In genomic region chr7:81372337-81372920, GRCm38 (mm10) we compare ENCODE assay signal across 8 mouse cellular contexts. TPM values are rescaled to one million over a fixed set of nuclear protein-coding genes. Genes with fewer than 3 reads are reported as not detected.
A peak's percentile ranks its signal among the peaks of the same experiment; 100 is the strongest.
DNase-seq lines count a peak whose midpoint lies in the region; ATAC-seq and TF ChIP-seq lines count a peak whose summit lies in the region.

No protein-coding gene starts in this region.

- H3K27ac ChIP-seq in forebrain, embryonic 11.5 days (ENCODE audit: low read depth, low read length), result no peak overlapping the region
- H3K27ac ChIP-seq in heart, embryonic 16.5 days (ENCODE audit: low read length), result no peak overlapping the region
- H3K27ac ChIP-seq in midbrain, embryonic 12.5 days (replicated peaks), result no peak overlapping the region
- no peak overlapping the region for H3K27ac ChIP-seq in stomach, postnatal 0 days (replicated peaks)

- no peaks in the 10 kb centered on the region for H3K4me1 ChIP-seq in forebrain, embryonic 11.5 days (replicated peaks; ENCODE audit: control insufficient read depth, insufficient read depth, low read length)
- peaks cover 2% of the 10 kb centered on the region; the same call in 1 of the 2 replicates for H3K4me1 ChIP-seq in heart, embryonic 16.5 days (ENCODE audit: control insufficient read depth, insufficient read depth, low read length)
- H3K4me1 ChIP-seq in midbrain, embryonic 12.5 days, result peaks cover 8% of the 10 kb centered on the region
- no peaks in the 10 kb centered on the region; the same call in 1 of the 2 replicates for H3K4me1 ChIP-seq in stomach, postnatal 0 days (replicated peaks; ENCODE audit: control insufficient read depth, insufficient read depth)

- no peak overlapping the region for H3K4me3 ChIP-seq in forebrain, embryonic 11.5 days (ENCODE audit: low read depth, low read length)
- peak overlapping the region; percentile 24 for H3K4me3 ChIP-seq in heart, embryonic 16.5 days (ENCODE audit: low read length)
- peak overlapping the region; percentile 25 for H3K4me3 ChIP-seq in midbrain, embryonic 12.5 days
- H3K4me3 ChIP-seq in stomach, postnatal 0 days (ENCODE audit: low read depth, low read length), result no peak overlapping the region

- TF ChIP-seq EP300 in stomach, postnatal 0 days (optimal IDR thresholded peaks at IDR 0.05), result no peak

- no peaks in the 10 kb centered on the region for H3K27me3 ChIP-seq in forebrain, embryonic 11.5 days (ENCODE audit: control insufficient read depth, insufficient read depth, low read length)
- 0 out of 2 replicates have a peak, but pooled peaks cover 2% of the 10 kb centered on the region for H3K27me3 ChIP-seq in heart, embryonic 16.5 days (ENCODE audit: control insufficient read depth, insufficient read depth, low read length)
- H3K27me3 ChIP-seq in midbrain, embryonic 12.5 days, result peaks cover 5% of the 10 kb centered on the region; the same call in 1 of the 2 replicates
- no peaks in the 10 kb centered on the region for H3K27me3 ChIP-seq in stomach, postnatal 0 days (ENCODE audit: control insufficient read depth, insufficient read depth, low read length)

- 8% methylated on average over 13 of the region's 13 CpGs for WGBS in forebrain, embryonic 11.5 days
- WGBS in heart, embryonic 16.5 days, result 5% methylated on average over 13 of the region's 13 CpGs
- 4% methylated on average over 13 of the region's 13 CpGs for WGBS in midbrain, embryonic 12.5 days
- WGBS in stomach, postnatal 0 days, result 5% methylated on average over 13 of the region's 13 CpGs

- H3K9me3 ChIP-seq in forebrain, embryonic 11.5 days (ENCODE audit: control insufficient read depth, low read length), result no peaks in the 10 kb centered on the region
- H3K9me3 ChIP-seq in heart, embryonic 16.5 days (replicated peaks; ENCODE audit: control insufficient read depth, low read length), result no peaks in the 10 kb centered on the region
- no peaks in the 10 kb centered on the region for H3K9me3 ChIP-seq in midbrain, embryonic 12.5 days
- no peaks in the 10 kb centered on the region for H3K9me3 ChIP-seq in stomach, postnatal 0 days (ENCODE audit: control insufficient read depth, low read length)

- TF ChIP-seq CTCF in stomach, postnatal 0 days (IDR thresholded peaks at IDR 0.05; ENCODE audit: low read depth), result no peak

- H3K4me2 ChIP-seq in forebrain, embryonic 11.5 days (ENCODE audit: low read depth, low read length, severe bottlenecking), result peak overlapping the region; percentile 43
- H3K4me2 ChIP-seq in heart, embryonic 16.5 days (ENCODE audit: low read depth, low read length), result peak overlapping the region; percentile 55
- peak overlapping the region; percentile 50 for H3K4me2 ChIP-seq in midbrain, embryonic 12.5 days (replicated peaks)
- 0 out of 2 replicates have a peak overlapping the region, but pooled peaks have one; percentile 5 for H3K4me2 ChIP-seq in stomach, postnatal 0 days (replicated peaks; ENCODE audit: low read depth)

- peak; percentile 14 for DNase-seq in NIH3T3 (ENCODE audit: low read depth)
- DNase-seq in c-Kit-positive CD71-positive TER-119-negative erythroid progenitor cells, embryonic 14.5 days (ENCODE audit: low read depth), result peak; percentile 4
- peak; percentile 67 for DNase-seq in forebrain, embryonic 11.5 days (ENCODE audit: low spot score)
- peak; percentile 78 to 88 for DNase-seq in left cerebral cortex, adult 18-20 months (ENCODE audit: low spot score in 2 of 2)
- DNase-seq in stomach, postnatal 0 days (ENCODE audit: low spot score), result peak; percentile 36
- DNase-seq in thymus, postnatal 10 days (ENCODE audit: low spot score in 2 of 2), result no peak

- peak; percentile 64 for ATAC-seq in forebrain, embryonic 11.5 days (replicated peaks; ENCODE audit: low FRiP score)
- ATAC-seq in heart, embryonic 16.5 days (replicated peaks; ENCODE audit: extremely low read depth, insufficient read depth, low FRiP score), result peak; percentile 41; the same call in 1 of the 2 replicates
- peak; percentile 89 for ATAC-seq in midbrain, embryonic 12.5 days (ENCODE audit: low FRiP score, low read depth)
- peak; percentile 40; the same call in 1 of the 2 replicates for ATAC-seq in stomach, postnatal 0 days (ENCODE audit: low FRiP score, low TSS enrichment)

- H3K36me3 ChIP-seq in forebrain, embryonic 11.5 days (ENCODE audit: control insufficient read depth, insufficient read depth, low read length), result no peaks in the 10 kb centered on the region
- no peaks in the 10 kb centered on the region for H3K36me3 ChIP-seq in heart, embryonic 16.5 days (ENCODE audit: control insufficient read depth, insufficient read depth)
- no peaks in the 10 kb centered on the region for H3K36me3 ChIP-seq in midbrain, embryonic 12.5 days
- no peaks in the 10 kb centered on the region for H3K36me3 ChIP-seq in stomach, postnatal 0 days (ENCODE audit: control insufficient read depth, insufficient read depth, low read length)

- H3K9ac ChIP-seq in forebrain, embryonic 11.5 days (ENCODE audit: low read length), result peak overlapping the region; percentile 37; the same call in 1 of the 2 replicates
- H3K9ac ChIP-seq in heart, embryonic 16.5 days (ENCODE audit: low read length), result peak overlapping the region; percentile 29; the same call in 1 of the 2 replicates
- peak overlapping the region; percentile 34; the same call in 1 of the 2 replicates for H3K9ac ChIP-seq in midbrain, embryonic 12.5 days (replicated peaks)
- no peak overlapping the region for H3K9ac ChIP-seq in stomach, postnatal 0 days (ENCODE audit: low read length)

RNA-seq across cellular contexts. Expression of gene Rps17, which starts 27.4 kb away (rescaled TPM):
- polyA plus RNA-seq in forebrain, embryonic 11.5 days (2014; fragmentation: Nextera tagmentation; extraction: Ambion mirVana), result 1,077 and 1,117 TPM in 2 replicates
- polyA plus RNA-seq in heart, embryonic 16.5 days (2015; fragmentation: Nextera tagmentation; extraction: Ambion mirVana), result 728 and 790 TPM in 2 replicates
- total RNA-seq in left cerebral cortex, adult 18-20 months (2021), result 100 to 1,000 TPM; 537 to 543 TPM
- polyA plus RNA-seq in midbrain, embryonic 12.5 days (2016; fragmentation: Nextera tagmentation; extraction: Ambion mirVana), result 901 and 917 TPM in 2 replicates
- 1,024 and 1,034 TPM in 2 replicates for polyA plus RNA-seq in stomach, postnatal 0 days (2015; fragmentation: Nextera tagmentation; extraction: Ambion mirVana)

Comparison
In these comparisons a context has a peak if more than half of its experiments do, and no peak if none do; other contexts are left out.
1. DNase-seq: peak in NIH3T3 (single experiment), c-Kit-positive CD71-positive TER-119-negative erythroid progenitor cells, embryonic 14.5 days (single experiment), forebrain, embryonic 11.5 days (single experiment), left cerebral cortex, adult 18-20 months (2 of 2) and stomach, postnatal 0 days (single experiment); none in thymus, postnatal 10 days (0 of 2).
2. H3K4me2 ChIP-seq: peak in every context shown above with its lines; median percentile 55 in heart, embryonic 16.5 days; 50 in midbrain, embryonic 12.5 days; 43 in forebrain, embryonic 11.5 days; 5 in stomach, postnatal 0 days.
3. H3K4me3 ChIP-seq: peak in heart, embryonic 16.5 days (single experiment) and midbrain, embryonic 12.5 days (single experiment); none in forebrain, embryonic 11.5 days (single experiment) and stomach, postnatal 0 days (single experiment).
4. Peak in every context shown above with its lines, with median percentiles within 50 percentile points of each other: ATAC-seq.